Mouse (Mus musculus) midbrain, embryonic 15.5 days (tissue): ENCODE measurements around the gene Map7d1. TPM values are rescaled to one million over a fixed set of nuclear protein-coding genes. Genes with fewer than 3 reads are reported as not detected.

Experiments
- ATAC-seq: fragments of 200-750 bp; cut with Nextera tagmentation; replicated peaks from 2 replicates; pipeline ENCODE4 v1.8.0; 2017; ENCODE audit warnings: moderate TSS enrichment
- H3K27ac ChIP-seq: fragments of 300-500 bp; sonication (generic); 2 replicates; pipeline ENCODE4 v1.5.1; 2015; ENCODE audit warnings: mild to moderate bottlenecking, inconsistent platforms
- H3K27me3 ChIP-seq: fragments of 300-500 bp; sonication (generic); replicated peaks from 2 replicates; pipeline ENCODE4 v1.6.1; 2015; ENCODE audit warnings: inconsistent platforms
- H3K36me3 ChIP-seq: fragments of 300-500 bp; sonication (generic); replicated peaks from 2 replicates; pipeline ENCODE4 v1.6.1; 2015; ENCODE audit warnings: inconsistent platforms
- H3K4me1 ChIP-seq: fragments of 300-500 bp; sonication (generic); 2 replicates; pipeline ENCODE4 v1.6.1; 2015; ENCODE audit warnings: inconsistent platforms
- H3K4me2 ChIP-seq: fragments of 300-500 bp; sonication (generic); 2 replicates; pipeline ENCODE4 v1.6.1; 2015; ENCODE audit warnings: inconsistent platforms, mild to moderate bottlenecking, moderate library complexity
- H3K4me3 ChIP-seq: fragments of 300-500 bp; sonication (generic); 2 replicates; pipeline ENCODE4 v1.5.1; 2015; ENCODE audit warnings: mild to moderate bottlenecking, inconsistent platforms
- H3K9ac ChIP-seq: fragments of 300-500 bp; sonication (generic); 2 replicates; pipeline ENCODE4 v1.6.1; 2015; ENCODE audit warnings: mild to moderate bottlenecking, inconsistent platforms
- H3K9me3 ChIP-seq: fragments of 300-500 bp; sonication (generic); 2 replicates; pipeline ENCODE4 v1.6.1; 2016; ENCODE audit warnings: inconsistent platforms
- WGBS: fragments of 180-500 bp; shearing (Covaris S2); methylation state at CpG from one replicate; pipeline ENCODE4 v1.1.7; 2015; ENCODE audit warnings: mixed read lengths; 5-methylcytosine and 5-hydroxymethylcytosine counted together
- polyA plus RNA-seq: library from polyadenylated mRNA; unstranded; fragments of >200 nt; fragmentation: Nextera tagmentation; extraction: Ambion mirVana; gene quantifications from 2 replicates; pipeline ENCODE4 v1.2.1, GENCODE M21; 2015

Map7d1 gene
- polyA plus RNA-seq, 1 experiment from 2014 or later: 85.4 TPM

GRCm38 (mm10) chr4:126204016-126204415 lies 52.1 kb downstream of the Map7d1 start:
- H3K9me3 ChIP-seq: no peaks in the 10 kb centered on the region
- no peak overlapping the region for H3K27ac ChIP-seq
- H3K9ac ChIP-seq: no peak overlapping the region
- H3K4me2 ChIP-seq: no peak overlapping the region
- no peak for ATAC-seq
- H3K36me3 ChIP-seq: no peaks in the 10 kb centered on the region
- H3K27me3 ChIP-seq: no peaks in the 10 kb centered on the region
- peaks cover 31% of the 10 kb centered on the region for H3K4me1 ChIP-seq
- 87% methylated on average over 8 of the region's 8 CpGs for whole genome bisulfite sequencing
- no peak overlapping the region for H3K4me3 ChIP-seq

GRCm38 (mm10) chr4:126203336-126203895 lies 52.7 kb downstream of the Map7d1 start:
- Histone ChIP-seq H3K27me3 (no peaks in the 10 kb centered on the region), H3K4me3 (peak overlapping the region; percentile 86), H3K4me1 (peaks cover 31% of the 10 kb centered on the region), H3K27ac (peak overlapping the region; percentile 96), H3K9me3 (no peaks in the 10 kb centered on the region), H3K9ac (peak overlapping the region; percentile 67), H3K36me3 (no peaks in the 10 kb centered on the region), H3K4me2 (peak overlapping the region; percentile 70)
- WGBS: 70% methylated on average over 10 of the region's 10 CpGs
- no peak for ATAC-seq

GRCm38 (mm10) chr4:126202303-126203181 lies 53.6 kb downstream of the Map7d1 start, which contains the start of gene Thrap3:
TSS of gene Thrap3 (minus strand) at chr4:126202760.
- H3K9ac ChIP-seq: peak within 1 kb of the TSS; percentile 75
- no peaks in the 10 kb centered on the region for H3K27me3 ChIP-seq
- no peaks in the 10 kb centered on the region for H3K36me3 ChIP-seq
- H3K4me3 ChIP-seq: peak within 1 kb of the TSS; percentile 86
- no peaks in the 10 kb centered on the region for H3K9me3 ChIP-seq
- peaks cover 38% of the 10 kb centered on the region for H3K4me1 ChIP-seq
- WGBS: under 1% methylated on average over 71 of the region's 75 CpGs
- peak; percentile 99 for ATAC-seq
- peak within 1 kb of the TSS; percentile 96 for H3K27ac ChIP-seq
- peak within 1 kb of the TSS; percentile 70 for H3K4me2 ChIP-seq

- H3K36me3 ChIP-seq: no peaks in the 10 kb centered on the region
- H3K4me2 ChIP-seq: peak overlapping the region; percentile 65
- peak overlapping the region; percentile 86 for H3K4me3 ChIP-seq
- H3K27me3 ChIP-seq: no peaks in the 10 kb centered on the region
- ATAC-seq: no peak
- under 1% methylated on average over 28 of the region's 28 CpGs for WGBS
- peak overlapping the region; percentile 75 for H3K9ac ChIP-seq
- peaks cover 39% of the 10 kb centered on the region for H3K4me1 ChIP-seq
- no peaks in the 10 kb centered on the region for H3K9me3 ChIP-seq
- peak overlapping the region; percentile 96 for H3K27ac ChIP-seq
These were observed 54.4 kb downstream of the Map7d1 start for GRCm38 (mm10) chr4:126201514-126202302.

GRCm38 (mm10) chr4:126200656-126201055 lies 55.5 kb downstream of the Map7d1 start:
- H3K4me2 ChIP-seq: peak overlapping the region; percentile 65
- no peaks in the 10 kb centered on the region for H3K27me3 ChIP-seq
- H3K4me3 ChIP-seq: peak overlapping the region; percentile 86
- H3K9ac ChIP-seq: no peak overlapping the region
- 76% methylated on average over 2 of the region's 2 CpGs for WGBS
- H3K4me1 ChIP-seq: peaks cover 39% of the 10 kb centered on the region
- ATAC-seq: no peak
- H3K27ac ChIP-seq: no peak overlapping the region
- no peaks in the 10 kb centered on the region for H3K36me3 ChIP-seq
- no peaks in the 10 kb centered on the region for H3K9me3 ChIP-seq

GRCm38 (mm10) chr4:126200036-126200435 lies 56.1 kb downstream of the Map7d1 start:
- 68% methylated on average over 1 of the region's 1 CpGs for WGBS

GRCm38 (mm10) chr4:126199556-126199955 lies 56.6 kb downstream of the Map7d1 start:
- H3K4me1 ChIP-seq: peaks cover 39% of the 10 kb centered on the region
- WGBS: 84% methylated on average over 6 of the region's 6 CpGs
- no peak overlapping the region for H3K27ac ChIP-seq
- no peaks in the 10 kb centered on the region for H3K36me3 ChIP-seq
- H3K27me3 ChIP-seq: no peaks in the 10 kb centered on the region
- 0 out of 2 replicates have a peak overlapping the region, but pooled peaks have one; percentile 65 for H3K4me2 ChIP-seq
- H3K9ac ChIP-seq: no peak overlapping the region
- no peaks in the 10 kb centered on the region for H3K9me3 ChIP-seq
- no peak for ATAC-seq
- no peak overlapping the region for H3K4me3 ChIP-seq

More at GRCm38 (mm10) chr4:126200036-126200435, 56.1 kb downstream of the Map7d1 start:
- H3K36me3 ChIP-seq: no peaks in the 10 kb centered on the region
- H3K27me3 ChIP-seq: no peaks in the 10 kb centered on the region
- peaks cover 39% of the 10 kb centered on the region for H3K4me1 ChIP-seq
- ATAC-seq: no peak
- H3K9ac ChIP-seq: no peak overlapping the region
- no peak overlapping the region for H3K27ac ChIP-seq
- peak overlapping the region; percentile 65; the same call in 1 of the 2 replicates for H3K4me2 ChIP-seq
- H3K4me3 ChIP-seq: no peak overlapping the region
- H3K9me3 ChIP-seq: no peaks in the 10 kb centered on the region

- no peak overlapping the region for H3K27ac ChIP-seq
- no peak overlapping the region for H3K9ac ChIP-seq
- H3K27me3 ChIP-seq: no peaks in the 10 kb centered on the region
- ATAC-seq: no peak
- peaks cover 30% of the 10 kb centered on the region for H3K4me1 ChIP-seq
- WGBS: 73% methylated on average over 3 of the region's 3 CpGs
- H3K36me3 ChIP-seq: peaks cover 9% of the 10 kb centered on the region; the same call in 1 of the 2 replicates
- H3K4me2 ChIP-seq: no peak overlapping the region
- H3K4me3 ChIP-seq: no peak overlapping the region
- no peaks in the 10 kb centered on the region for H3K9me3 ChIP-seq
These were observed 58.7 kb downstream of the Map7d1 start for GRCm38 (mm10) chr4:126197485-126197884.

- Histone ChIP-seq H3K27me3 (no peaks in the 10 kb centered on the region), H3K9me3 (no peaks in the 10 kb centered on the region), H3K36me3 (peaks cover 9% of the 10 kb centered on the region; the same call in 1 of the 2 replicates), H3K4me3 (no peak overlapping the region), H3K4me1 (peaks cover 14% of the 10 kb centered on the region), H3K9ac (no peak overlapping the region), H3K4me2 (no peak overlapping the region), H3K27ac (no peak overlapping the region)
- 97% methylated on average over 4 of the region's 4 CpGs for WGBS
- no peak for ATAC-seq
These were observed 61.2 kb downstream of the Map7d1 start for GRCm38 (mm10) chr4:126194916-126195315.

GRCm38 (mm10) chr4:126194216-126194615 lies 61.9 kb downstream of the Map7d1 start:
- Histone ChIP-seq H3K4me2 (no peak overlapping the region), H3K4me3 (no peak overlapping the region), H3K9ac (no peak overlapping the region), H3K9me3 (no peaks in the 10 kb centered on the region), H3K27me3 (no peaks in the 10 kb centered on the region), H3K36me3 (peaks cover 9% of the 10 kb centered on the region; the same call in 1 of the 2 replicates), H3K4me1 (0 out of 2 replicates have a peak, but pooled peaks cover 8% of the 10 kb centered on the region), H3K27ac (no peak overlapping the region)
- no peak for ATAC-seq

GRCm38 (mm10) chr4:126190636-126191035 lies 65.5 kb downstream of the Map7d1 start:
- peaks cover 9% of the 10 kb centered on the region; the same call in 1 of the 2 replicates for H3K36me3 ChIP-seq
- H3K9ac ChIP-seq: no peak overlapping the region
- no peaks in the 10 kb centered on the region for H3K9me3 ChIP-seq
- no peak overlapping the region for H3K4me2 ChIP-seq
- ATAC-seq: no peak
- no peak overlapping the region for H3K27ac ChIP-seq
- no peaks in the 10 kb centered on the region for H3K4me1 ChIP-seq
- WGBS: 93% methylated on average over 2 of the region's 2 CpGs
- H3K27me3 ChIP-seq: no peaks in the 10 kb centered on the region
- H3K4me3 ChIP-seq: no peak overlapping the region

GRCm38 (mm10) chr4:126187096-126187495 lies 69.0 kb downstream of the Map7d1 start:
- Histone ChIP-seq H3K4me2 (no peak overlapping the region), H3K9ac (no peak overlapping the region), H3K9me3 (no peaks in the 10 kb centered on the region), H3K27me3 (no peaks in the 10 kb centered on the region), H3K4me1 (no peaks in the 10 kb centered on the region), H3K4me3 (no peak overlapping the region), H3K36me3 (peaks cover 6% of the 10 kb centered on the region; the same call in 1 of the 2 replicates), H3K27ac (no peak overlapping the region)
- ATAC-seq: no peak
- 92% methylated on average over 3 of the region's 3 CpGs for WGBS
